Mouse (Mus musculus) stomach, postnatal 0 days (tissue): Measurements from ENCODE around the gene Cdc34. TPM values are rescaled to one million over a fixed set of nuclear protein-coding genes. Genes with fewer than 3 reads are reported as not detected.

Experiments used
- ATAC-seq: fragments of 200-750 bp; cut with Nextera tagmentation; 2 replicates; pipeline ENCODE4 v1.8.0; 2017; ENCODE audit not compliant: low FRiP score, low TSS enrichment
- DNase-seq: peaks from one replicate; pipeline ENCODE4 v3.0.0-alpha.2; 2016; ENCODE audit warnings: low spot score
- H3K27ac ChIP-seq: fragments of 300-500 bp; sonication (generic); replicated peaks from 2 replicates; pipeline ENCODE4 v1.5.1; 2014; ENCODE audit warnings: mild to moderate bottlenecking, control low read depth
- H3K27me3 ChIP-seq: fragments of 300-500 bp; sonication (generic); 2 replicates; pipeline ENCODE4 v1.6.1; 2014; ENCODE audit warnings: low read length; ENCODE audit not compliant: control insufficient read depth, insufficient read depth
- H3K36me3 ChIP-seq: fragments of 300-500 bp; sonication (generic); 2 replicates; pipeline ENCODE4 v1.6.1; 2014; ENCODE audit warnings: low read length, mixed read lengths; ENCODE audit not compliant: control insufficient read depth, insufficient read depth
- H3K4me1 ChIP-seq: fragments of 300-500 bp; sonication (generic); replicated peaks from 2 replicates; pipeline ENCODE4 v1.6.1; 2014; ENCODE audit warnings: antibody characterized with exemption; ENCODE audit not compliant: control insufficient read depth, insufficient read depth
- H3K4me2 ChIP-seq: fragments of 300-500 bp; sonication (generic); replicated peaks from 2 replicates; pipeline ENCODE4 v1.6.1; 2014; ENCODE audit warnings: low read depth, mild to moderate bottlenecking, control low read depth, moderate library complexity
- H3K4me3 ChIP-seq: fragments of 300-500 bp; sonication (generic); 2 replicates; pipeline ENCODE4 v1.5.1; 2014; ENCODE audit warnings: low read depth, low read length, control low read depth
- H3K9ac ChIP-seq: fragments of 300-500 bp; sonication (generic); 2 replicates; pipeline ENCODE4 v1.6.1; 2014; ENCODE audit warnings: mild to moderate bottlenecking, low read length, control low read depth, mixed read lengths
- H3K9me3 ChIP-seq: fragments of 300-500 bp; sonication (generic); 2 replicates; pipeline ENCODE4 v1.6.1; 2016; ENCODE audit warnings: low read length; ENCODE audit not compliant: control insufficient read depth
- CTCF ChIP-seq: IDR thresholded peaks from 2 replicates; pipeline ENCODE4 v1.5.1; 2016; ENCODE audit warnings: antibody characterized with exemption, low read depth, mild to moderate bottlenecking, moderate library complexity
- EP300 ChIP-seq: optimal IDR thresholded peaks from 2 replicates; pipeline ENCODE3; 2016; ENCODE audit warnings: antibody characterized with exemption
- WGBS: fragments of 180-500 bp; shearing (Covaris S2); extraction: QIAGEN DNeasy Blood & Tissue Kit; methylation state at CpG from one replicate; pipeline ENCODE4 v1.1.7; 2014; 5-methylcytosine and 5-hydroxymethylcytosine counted together
- polyA plus RNA-seq: library from polyadenylated mRNA; unstranded; fragments of >200 nt; fragmentation: Nextera tagmentation; extraction: Ambion mirVana; gene quantifications from 2 replicates; pipeline ENCODE4 v1.2.1, GENCODE M21; 2015

The Cdc34 gene
- polyA plus RNA-seq, 1 experiment from 2014 or later: 85.3 TPM

- no peak for TF ChIP-seq CTCF
- TF ChIP-seq EP300: no peak
- H3K27ac ChIP-seq: no peak overlapping the region
- H3K4me2 ChIP-seq: peak overlapping the region; percentile 83
- WGBS: 78% methylated on average over 10 of the region's 10 CpGs
- no peaks in the 10 kb centered on the region for H3K27me3 ChIP-seq
- ATAC-seq: no peak
- no peak for DNase-seq
- H3K9me3 ChIP-seq: no peaks in the 10 kb centered on the region
- no peak overlapping the region for H3K4me3 ChIP-seq
- H3K4me1 ChIP-seq: peaks cover 8% of the 10 kb centered on the region
- H3K36me3 ChIP-seq: no peaks in the 10 kb centered on the region
- H3K9ac ChIP-seq: no peak overlapping the region
Observed at GRCm38 (mm10) chr10:79703541-79703940, 21.5 kb downstream of the Cdc34 start.

GRCm38 (mm10) chr10:79704065-79704969 is 22.3 kb downstream of the Cdc34 start, which contains the start of gene Bsg:
Bsg (plus strand) TSS chr10:79704491.
- H3K4me1 ChIP-seq: peaks cover 8% of the 10 kb centered on the region
- peak within 1 kb of the TSS; percentile 83 for H3K4me2 ChIP-seq
- no peaks in the 10 kb centered on the region for H3K36me3 ChIP-seq
- peak within 1 kb of the TSS; percentile 87 for H3K27ac ChIP-seq
- TF ChIP-seq EP300: no peak
- TF ChIP-seq CTCF: peak; percentile 71
- H3K4me3 ChIP-seq: peak within 1 kb of the TSS; percentile 73
- no peaks in the 10 kb centered on the region for H3K27me3 ChIP-seq
- peak within 1 kb of the TSS; percentile 96 for H3K9ac ChIP-seq
- ATAC-seq (peak; percentile 94), DNase-seq (peak; percentile 99)
- H3K9me3 ChIP-seq: no peaks in the 10 kb centered on the region
- under 1% methylated on average over 54 of the region's 65 CpGs for WGBS

GRCm38 (mm10) chr10:79704970-79705360 is 23.0 kb downstream of the Cdc34 start:
- Histone ChIP-seq H3K27me3 (no peaks in the 10 kb centered on the region), H3K4me2 (peak overlapping the region; percentile 83), H3K36me3 (peaks cover 5% of the 10 kb centered on the region; the same call in 1 of the 2 replicates), H3K4me3 (peak overlapping the region; percentile 73), H3K9me3 (no peaks in the 10 kb centered on the region), H3K9ac (peak overlapping the region; percentile 96), H3K27ac (peak overlapping the region; percentile 87), H3K4me1 (peaks cover 8% of the 10 kb centered on the region)
- ATAC-seq (no peak), DNase-seq (no peak)
- WGBS: 6% methylated on average over 10 of the region's 10 CpGs
- no peak for TF ChIP-seq EP300
- no peak for TF ChIP-seq CTCF

- Histone ChIP-seq H3K4me1 (peaks cover 8% of the 10 kb centered on the region), H3K9ac (peak overlapping the region; percentile 47), H3K4me3 (peak overlapping the region; percentile 13), H3K9me3 (no peaks in the 10 kb centered on the region), H3K4me2 (peak overlapping the region; percentile 83), H3K27ac (peak overlapping the region; percentile 70; the same call in 1 of the 2 replicates), H3K27me3 (no peaks in the 10 kb centered on the region), H3K36me3 (peaks cover 13% of the 10 kb centered on the region)
- TF ChIP-seq EP300: no peak
- no peak for TF ChIP-seq CTCF
- ATAC-seq (no peak), DNase-seq (no peak)
- 59% methylated on average over 5 of the region's 5 CpGs for WGBS
Observed at GRCm38 (mm10) chr10:79705951-79706350, 24.0 kb downstream of the Cdc34 start.

GRCm38 (mm10) chr10:79706406-79707094 is 24.6 kb downstream of the Cdc34 start:
- H3K27ac ChIP-seq: peak overlapping the region; percentile 70; the same call in 1 of the 2 replicates
- H3K4me3 ChIP-seq: peak overlapping the region; percentile 13; the same call in 1 of the 2 replicates
- ATAC-seq (no peak), DNase-seq (no peak)
- peaks cover 14% of the 10 kb centered on the region for H3K36me3 ChIP-seq
- no peaks in the 10 kb centered on the region for H3K9me3 ChIP-seq
- 53% methylated on average over 5 of the region's 5 CpGs for WGBS
- TF ChIP-seq EP300: no peak
- TF ChIP-seq CTCF: no peak
- H3K27me3 ChIP-seq: no peaks in the 10 kb centered on the region
- H3K9ac ChIP-seq: peak overlapping the region; percentile 47; the same call in 1 of the 2 replicates
- H3K4me2 ChIP-seq: peak overlapping the region; percentile 83
- peaks cover 8% of the 10 kb centered on the region for H3K4me1 ChIP-seq
